Mouse (Mus musculus) MEL (cell line): Measurements from ENCODE around the gene Rhoa.
"Not testable (repeated sequence)": the region's sequence is repeated elsewhere in the genome, so short reads cannot be mapped to it uniquely, and the experiment has no call there.

Experiments used
- CTCF ChIP-seq, 3 experiments: IDR thresholded peaks in 2 of 3; conservative IDR thresholded peaks in 1 of 3; 2 replicates each; pipeline ENCODE4 v1.5.1; 2011 to 2012; ENCODE audit warnings: low read length in 3 of 3, low read depth in 2 of 3, mild to moderate bottlenecking in 2 of 3, improper control_type of control experiment in 1 of 3, inconsistent platforms in 1 of 3, mixed read lengths in 1 of 3, moderate library complexity in 1 of 3; ENCODE audit not compliant: control insufficient read depth in 1 of 3, insufficient read depth in 1 of 3, poor library complexity in 1 of 3, severe bottlenecking in 1 of 3
- EP300 ChIP-seq, 2 experiments: IDR thresholded peaks; 2 replicates each; pipeline ENCODE4 v1.6.1; 2011; ENCODE audit warnings: improper control_type of control experiment in 2 of 2, low read length in 2 of 2, low read depth in 1 of 2, mild to moderate bottlenecking in 1 of 2
- MAFK ChIP-seq: IDR thresholded peaks from 2 replicates; pipeline ENCODE4 v1.6.1; 2011; ENCODE audit warnings: low read depth, mild to moderate bottlenecking, low read length, improper control_type of control experiment, borderline replicate concordance
- POLR2A ChIP-seq, 2 experiments: IDR thresholded peaks; 2 replicates each; pipeline ENCODE4 v1.6.1; 2011 to 2012; ENCODE audit warnings: low read length in 2 of 2, mild to moderate bottlenecking in 2 of 2, control low read depth in 1 of 2, improper control_type of control experiment in 1 of 2, low read depth in 1 of 2, moderate library complexity in 1 of 2; ENCODE audit not compliant: control insufficient read depth in 1 of 2, insufficient read depth in 1 of 2, poor library complexity in 1 of 2
- POLR2AphosphoS2 ChIP-seq: IDR thresholded peaks from 2 replicates; pipeline ENCODE4 v1.6.1; 2011; ENCODE audit warnings: low read length, improper control_type of control experiment
- TBP ChIP-seq: IDR thresholded peaks from 2 replicates; pipeline ENCODE4 v1.8.0; 2011; ENCODE audit warnings: low read depth, low read length, improper control_type of control experiment

- TF ChIP-seq EP300 (IDR thresholded peaks at IDR 0.05; ENCODE audit: low read depth in 1 of 2, low read length in 2 of 2); CTCF (IDR thresholded peaks at IDR 0.05 in 2 of 3, conservative IDR thresholded peaks at IDR 0.05 in 1 of 3; ENCODE audit: control insufficient read depth in 1 of 3, insufficient read depth in 1 of 3, low read depth in 2 of 3, low read length in 3 of 3, poor library complexity in 1 of 3, severe bottlenecking in 1 of 3); POLR2AphosphoS2; POLR2A (IDR thresholded peaks at IDR 0.05; ENCODE audit: control insufficient read depth in 1 of 2, insufficient read depth in 1 of 2, low read depth in 1 of 2, low read length in 2 of 2, poor library complexity in 1 of 2); MAFK: not testable (repeated sequence)
- TF ChIP-seq TBP: peak; percentile 73
Measured at GRCm38 (mm10) chr9:108287526-108288238, 18.2 kb upstream of the Rhoa start.
